Mouse (Mus musculus) frontal cortex, postnatal 36 days (tissue): ENCODE measurements around the gene Nfrkb.

Experiments
- DNase-seq, 2 experiments: peaks; one replicate each; pipeline ENCODE4 v3.0.0; 2022; ENCODE audit warnings: low spot score in 2 of 2

Nfrkb gene

GRCm38 (mm10) chr9:31385947-31386354 lies at the start of gene Nfrkb:
Nfrkb (plus strand) TSS chr9:31386192.
- peak; percentile 92 to 93 for DNase-seq

GRCm38 (mm10) chr9:31344289-31344831 lies 41.6 kb upstream of the Nfrkb start:
- peak in 1 of 2 experiments; percentile 13 for DNase-seq

GRCm38 (mm10) chr9:31346575-31347080 lies 39.4 kb upstream of the Nfrkb start:
- no peak for DNase-seq

GRCm38 (mm10) chr9:31348458-31348857 lies 37.5 kb upstream of the Nfrkb start:
- no peak for DNase-seq

DNA sequence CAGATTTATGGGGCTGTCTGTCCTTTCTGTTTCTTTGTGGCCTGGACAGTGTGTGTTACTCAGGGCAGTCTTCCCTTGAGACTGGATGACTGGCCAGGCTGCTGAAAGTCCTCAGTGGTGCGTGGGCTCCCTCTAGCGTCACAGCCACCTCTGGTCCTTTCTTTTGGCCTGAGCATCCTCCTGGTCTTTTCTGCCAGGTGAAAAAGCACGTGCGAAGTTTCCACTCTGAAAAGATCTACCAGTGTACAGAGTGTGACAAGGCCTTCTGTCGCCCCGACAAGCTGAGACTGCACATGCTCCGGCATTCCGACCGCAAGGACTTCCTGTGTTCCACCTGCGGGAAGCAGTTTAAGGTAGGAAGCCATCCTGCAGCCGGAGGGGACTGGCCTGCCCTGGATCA lies 37.1 kb upstream of the Nfrkb start:
- DNase-seq = peak; percentile 68 to 77

- DNase-seq = no peak
Measured at GRCm38 (mm10) chr9:31352716-31353115, 33.3 kb upstream of the Nfrkb start.

GRCm38 (mm10) chr9:31353518-31353917 lies 32.5 kb upstream of the Nfrkb start:
- no peak for DNase-seq

- DNase-seq = no peak
Measured at GRCm38 (mm10) chr9:31354051-31354450, 31.9 kb upstream of the Nfrkb start.

GRCm38 (mm10) chr9:31363698-31364609 lies 22.0 kb upstream of the Nfrkb start:
- DNase-seq = peak; percentile 3 to 52

GRCm38 (mm10) chr9:31365086-31365485 lies 20.9 kb upstream of the Nfrkb start:
- no peak for DNase-seq

DNA sequence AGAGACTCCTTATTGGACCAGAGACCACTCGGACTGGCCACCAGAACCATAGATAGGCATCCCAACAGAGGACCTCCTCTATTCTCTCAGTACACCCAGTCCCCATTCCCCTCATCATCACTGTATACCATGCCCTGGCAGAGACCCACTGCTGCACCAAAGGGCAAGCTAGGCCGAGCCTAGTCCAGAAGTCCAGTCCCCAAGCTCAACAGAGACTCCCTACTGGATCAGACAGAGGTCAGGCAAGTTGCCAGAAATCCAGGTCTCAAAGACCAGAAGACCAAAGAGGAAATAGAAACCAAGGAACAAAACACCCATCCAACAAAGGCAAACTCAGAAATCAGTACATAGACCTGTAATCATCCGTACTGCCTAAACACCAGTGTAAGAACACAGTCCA lies 14.3 kb upstream of the Nfrkb start:
- no peak for DNase-seq

DNA sequence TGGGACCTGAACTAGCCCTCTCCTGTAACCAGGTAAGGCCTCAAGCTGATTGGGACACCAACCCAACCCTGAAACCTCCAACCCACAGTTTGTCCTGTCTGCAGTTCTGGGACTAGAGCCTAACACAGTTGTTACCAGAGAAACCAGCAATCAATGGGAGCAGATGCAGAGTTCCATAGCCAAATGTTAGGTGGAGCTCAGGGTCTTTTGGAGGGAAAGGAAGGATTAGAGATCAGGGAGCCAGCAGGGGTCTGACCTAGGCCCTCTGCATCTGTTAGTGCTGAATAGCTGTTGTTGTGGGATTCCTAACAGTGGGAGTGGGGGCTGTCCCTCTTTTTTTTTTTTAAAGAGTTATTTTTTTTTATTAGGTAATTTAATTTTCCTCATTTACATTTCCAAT lies 9.3 kb upstream of the Nfrkb start:
- no peak for DNase-seq

DNA sequence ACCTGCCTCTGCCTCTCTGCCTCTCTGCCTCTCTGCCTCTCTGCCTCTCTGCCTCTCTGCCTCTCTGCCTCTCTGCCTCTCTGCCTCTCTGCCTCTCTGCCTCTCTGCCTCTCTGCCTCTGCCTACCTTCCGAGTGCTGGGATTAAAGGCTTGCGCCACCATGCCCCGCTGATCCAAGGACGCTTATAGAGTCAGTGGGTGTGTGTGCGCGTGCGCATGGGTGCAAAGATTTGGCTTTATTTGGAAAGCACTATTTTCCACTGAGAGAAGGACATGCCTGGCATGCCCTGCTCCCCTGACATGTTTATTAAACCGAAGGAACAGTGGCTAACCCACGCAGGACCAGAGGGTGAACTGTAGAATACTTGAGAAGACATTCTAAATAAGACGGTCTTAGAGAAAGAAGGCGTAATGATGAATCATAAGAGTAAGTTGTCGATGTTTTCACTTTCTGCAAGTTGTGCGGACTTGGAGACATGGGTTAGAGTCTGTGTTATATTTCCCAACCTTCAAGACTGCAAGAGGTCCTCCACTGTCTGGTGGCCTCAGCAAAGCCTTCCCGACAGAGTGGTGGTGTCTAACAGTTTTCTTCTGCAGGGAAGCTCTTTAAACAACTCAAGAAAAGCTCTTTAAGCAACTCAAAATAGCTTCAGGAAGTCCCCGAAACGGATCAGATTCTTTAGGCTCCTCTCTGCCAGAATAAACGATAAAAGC lies 1.0 kb upstream of the Nfrkb start:
- peak; percentile 24 for DNase-seq

DNA sequence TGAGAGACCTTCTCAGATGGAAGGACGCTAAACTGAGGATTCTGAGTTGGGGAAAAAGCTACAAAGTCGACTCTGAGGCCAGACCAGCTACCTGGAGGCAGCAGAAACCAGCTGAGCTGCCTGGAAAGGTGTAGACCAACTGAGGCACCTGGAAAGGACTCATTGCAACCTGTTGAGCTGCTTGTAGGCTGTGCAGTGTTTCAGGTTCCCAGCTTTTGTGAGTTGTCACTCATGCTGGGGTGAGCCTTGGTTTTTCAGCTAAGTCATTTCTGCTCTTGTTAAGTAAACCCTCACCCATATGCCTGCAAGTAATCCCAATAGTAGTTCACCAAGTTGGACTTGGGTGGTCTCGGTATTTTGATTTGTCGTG lies 507 bp upstream of the Nfrkb start:
- peak in 1 of 2 experiments; percentile 24 for DNase-seq

DNA sequence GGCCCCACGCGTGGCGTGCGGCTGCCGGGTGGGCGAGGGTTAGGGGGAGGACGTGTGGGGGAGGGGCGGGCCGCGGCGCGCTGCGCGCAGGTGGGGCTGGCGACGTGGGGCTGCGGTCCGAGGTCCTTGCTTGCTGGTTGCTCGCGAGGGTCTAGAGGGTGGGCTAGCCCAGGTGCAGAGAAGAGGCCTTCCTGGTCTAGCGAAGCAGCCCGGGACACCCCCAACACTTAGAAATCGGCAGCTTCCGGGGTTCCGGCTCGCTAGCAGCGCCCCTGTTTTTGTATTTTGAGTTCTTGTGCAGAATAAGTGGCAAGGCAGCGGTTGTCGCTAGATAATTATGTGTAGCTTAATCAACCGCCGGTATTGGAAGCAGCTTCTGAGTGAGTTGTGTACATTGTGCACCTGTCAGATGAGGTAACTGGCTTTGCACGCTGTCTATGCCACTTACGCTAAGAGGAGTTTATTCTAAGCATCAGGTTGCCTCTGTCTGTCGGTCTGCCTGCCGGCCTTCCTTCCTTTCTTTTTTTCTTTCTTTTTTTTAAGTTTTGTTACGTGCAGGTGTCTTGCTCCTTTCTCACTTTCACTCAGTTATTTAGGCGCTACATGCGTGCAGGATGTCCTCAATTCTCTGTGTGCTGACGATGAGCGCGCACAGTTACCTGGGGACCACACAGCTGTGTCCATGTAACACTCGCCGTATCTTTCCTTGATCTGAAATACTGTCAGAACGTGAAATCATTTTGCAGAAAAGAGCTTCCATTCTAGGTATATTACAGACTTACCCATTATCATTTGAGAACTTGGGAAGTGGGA lies 582 bp downstream of the Nfrkb start:
- DNase-seq = peak in 1 of 2 experiments; percentile 26

GRCm38 (mm10) chr9:31387206-31387605 lies 1.2 kb downstream of the Nfrkb start:
- DNase-seq = no peak

DNA sequence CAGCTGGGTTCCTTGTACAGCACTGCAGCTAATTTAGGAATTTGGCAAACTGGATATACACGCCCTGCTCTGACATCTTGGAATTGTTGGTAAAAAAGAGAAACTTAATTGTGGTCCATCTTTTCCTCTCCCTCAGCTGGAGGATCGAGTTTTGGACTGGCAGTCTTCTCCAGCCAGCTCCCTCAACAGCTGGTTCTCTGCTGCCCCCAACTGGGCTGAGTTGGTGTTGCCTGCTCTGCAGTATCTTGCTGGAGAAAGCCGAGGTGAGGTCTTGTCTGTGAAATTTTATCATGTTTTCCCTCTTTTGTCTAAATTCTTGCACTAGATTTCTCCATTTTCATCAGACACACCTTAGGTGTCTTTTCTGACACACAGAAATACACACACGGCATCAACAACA lies 14.4 kb downstream of the Nfrkb start:
- peak; percentile 72 for DNase-seq

DNA sequence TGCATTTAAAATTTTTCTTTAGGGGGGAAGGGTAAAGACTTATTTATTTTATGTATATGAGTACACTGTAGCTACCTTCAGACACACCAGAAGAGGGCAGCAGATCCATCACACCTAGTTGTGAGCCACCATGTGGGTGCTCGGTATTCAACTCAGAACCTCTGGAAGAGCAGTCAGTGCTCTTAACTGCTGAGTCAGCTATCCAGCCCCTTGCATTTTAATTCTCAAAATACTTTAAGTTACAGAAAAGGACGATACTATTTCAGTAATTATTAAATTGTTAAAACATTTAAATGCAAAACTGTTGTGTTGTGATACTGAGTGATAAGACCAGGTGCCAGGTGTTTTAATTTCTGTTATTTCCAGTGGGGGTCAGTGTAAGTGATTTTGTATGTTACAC lies 18.3 kb downstream of the Nfrkb start:
- no peak for DNase-seq

- no peak for DNase-seq
Measured at GRCm38 (mm10) chr9:31405217-31405616, 19.2 kb downstream of the Nfrkb start.

DNA sequence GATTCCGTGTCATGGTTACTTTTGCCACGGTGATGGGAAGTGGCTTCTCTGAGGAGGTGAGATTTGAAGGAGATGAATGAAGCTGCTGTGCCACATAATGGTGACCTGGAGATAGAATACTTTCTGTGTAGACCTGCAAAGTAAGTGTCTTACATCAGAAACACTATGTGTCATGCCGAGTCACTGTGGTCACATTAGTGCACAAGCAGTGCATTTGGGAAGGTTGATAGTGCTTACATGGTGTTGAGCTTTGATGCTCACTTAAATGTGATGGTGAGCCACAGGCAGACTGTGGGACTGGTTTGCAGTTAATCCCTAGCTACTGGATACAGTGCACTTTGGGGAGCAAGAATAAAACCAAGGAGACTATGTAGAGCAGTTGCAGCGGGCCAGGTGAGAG lies 26.2 kb downstream of the Nfrkb start:
- no peak for DNase-seq

- DNase-seq = no peak
Measured at GRCm38 (mm10) chr9:31418821-31419220, 32.8 kb downstream of the Nfrkb start.

GRCm38 (mm10) chr9:31422143-31422542 lies 36.2 kb downstream of the Nfrkb start:
- DNase-seq = no peak
